Mouse (Mus musculus) erythroblast, embryonic 14.5 days (primary cell): ENCODE measurements around the gene Bbip1. TPM values are rescaled to one million over a fixed set of nuclear protein-coding genes. Genes with fewer than 3 reads are reported as not detected.
"Not testable (repeated sequence)": the region's sequence is repeated elsewhere in the genome, so short reads cannot be mapped to it uniquely, and the experiment has no call there.

Source experiments
- H3K27me3 ChIP-seq: 2 replicates; pipeline ENCODE4 v1.6.1; 2012; ENCODE audit warnings: inconsistent platforms; ENCODE audit not compliant: control insufficient read depth
- H3K36me3 ChIP-seq: 2 replicates; pipeline ENCODE4 v1.6.1; 2012; ENCODE audit warnings: mild to moderate bottlenecking, inconsistent platforms; ENCODE audit not compliant: control insufficient read depth
- H3K4me1 ChIP-seq: 2 replicates; pipeline ENCODE4 v1.6.1; 2012; ENCODE audit warnings: inconsistent platforms; ENCODE audit not compliant: control insufficient read depth
- H3K4me3 ChIP-seq: replicated peaks from 2 replicates; pipeline ENCODE3; 2012; ENCODE audit warnings: moderate library complexity, mild to moderate bottlenecking, inconsistent platforms
- H3K9me3 ChIP-seq: 2 replicates; pipeline ENCODE4 v1.6.1; 2012; ENCODE audit warnings: low read length, inconsistent platforms, mixed read lengths; ENCODE audit not compliant: control insufficient read depth
- GATA1 ChIP-seq: IDR thresholded peaks from 2 replicates; pipeline ENCODE4 v1.6.1; 2012; ENCODE audit warnings: low read length, inconsistent platforms, mixed read lengths
- TAL1 ChIP-seq: IDR thresholded peaks from 3 replicates; pipeline ENCODE4 v1.6.1; 2012; ENCODE audit warnings: low read length, inconsistent platforms, mixed read lengths
- polyA plus RNA-seq: library from polyadenylated mRNA; stranded (reverse); fragments of >175 nt; gene quantifications from 2 replicates; pipeline ENCODE4 v1.2.3, GENCODE M21; 2012

The Bbip1 gene
- polyA plus RNA-seq, 1 experiment = 0.66 TPM

GRCm38 (mm10) chr19:53934046-53934445, 10.4 kb downstream of the Bbip1 start:
- no peaks in the 10 kb centered on the region for H3K27me3 ChIP-seq
- peaks cover 71% of the 10 kb centered on the region for H3K36me3 ChIP-seq
- no peaks in the 10 kb centered on the region; the same call in none of the 2 replicates for H3K4me1 ChIP-seq
- no peak overlapping the region for H3K4me3 ChIP-seq
- TF ChIP-seq TAL1 = no peak
- TF ChIP-seq GATA1 = no peak
- no peaks in the 10 kb centered on the region for H3K9me3 ChIP-seq

DNA sequence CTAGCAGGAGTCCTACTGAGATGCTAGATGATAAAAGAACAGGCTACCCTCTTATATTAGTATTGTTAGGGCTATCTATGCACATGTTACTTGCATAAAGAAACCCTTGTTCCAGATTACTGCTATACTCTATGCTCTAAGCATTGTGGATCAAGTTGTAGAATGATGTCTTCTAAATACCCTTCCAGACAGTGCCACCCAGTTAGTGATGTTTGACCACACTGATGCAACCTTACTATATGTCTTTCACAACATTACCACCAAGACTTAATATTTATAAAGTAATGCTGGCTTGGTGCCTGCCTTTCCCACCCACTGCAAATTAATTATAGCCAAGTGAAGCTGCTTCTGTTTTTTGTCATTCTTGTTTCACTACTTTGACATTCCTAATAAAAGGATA, 11.4 kb downstream of the Bbip1 start:
- peaks cover 73% of the 10 kb centered on the region for H3K36me3 ChIP-seq

GRCm38 (mm10) chr19:53929218-53929617, 15.2 kb downstream of the Bbip1 start:
- Histone ChIP-seq H3K27me3 (no peaks in the 10 kb centered on the region), H3K9me3 (no peaks in the 10 kb centered on the region), H3K36me3 (peaks cover 77% of the 10 kb centered on the region), H3K4me1 (no peaks in the 10 kb centered on the region; the same call in 1 of the 2 replicates), H3K4me3 (no peak overlapping the region)
- TF ChIP-seq GATA1 (no peak), TAL1 (no peak)

More for the DNA sequence above, 11.4 kb downstream of the Bbip1 start:
- TF ChIP-seq GATA1 (no peak), TAL1 (no peak)
- Histone ChIP-seq H3K9me3 (no peaks in the 10 kb centered on the region), H3K4me3 (no peak overlapping the region), H3K27me3 (no peaks in the 10 kb centered on the region), H3K4me1 (no peaks in the 10 kb centered on the region; the same call in none of the 2 replicates)

- Histone ChIP-seq H3K27me3 (no peaks in the 10 kb centered on the region), H3K4me3 (no peak overlapping the region), H3K9me3 (no peaks in the 10 kb centered on the region), H3K4me1 (no peaks in the 10 kb centered on the region; the same call in 1 of the 2 replicates), H3K36me3 (peaks cover 71% of the 10 kb centered on the region)
- TF ChIP-seq GATA1 (no peak), TAL1 (no peak)
Observed at GRCm38 (mm10) chr19:53926705-53927104, 17.7 kb downstream of the Bbip1 start.

GRCm38 (mm10) chr19:53925338-53925751, 19.1 kb downstream of the Bbip1 start:
- Histone ChIP-seq H3K36me3 (peaks cover 62% of the 10 kb centered on the region), H3K4me3 (no peak overlapping the region), H3K9me3 (no peaks in the 10 kb centered on the region), H3K4me1 (no peaks in the 10 kb centered on the region; the same call in 1 of the 2 replicates), H3K27me3 (no peaks in the 10 kb centered on the region)
- TF ChIP-seq TAL1 = no peak
- no peak for TF ChIP-seq GATA1

- not testable (repeated sequence) for H3K4me1 ChIP-seq, H3K27me3 ChIP-seq, H3K4me3 ChIP-seq, H3K9me3 ChIP-seq
- H3K36me3 ChIP-seq = peaks cover 58% of the 10 kb centered on the region
Observed at GRCm38 (mm10) chr19:53921996-53922395, 22.4 kb downstream of the Bbip1 start.

GRCm38 (mm10) chr19:53919541-53919940, 24.9 kb downstream of the Bbip1 start:
- no peaks in the 10 kb centered on the region; the same call in 1 of the 2 replicates for H3K4me1 ChIP-seq
- H3K27me3 ChIP-seq = no peaks in the 10 kb centered on the region
- no peak for TF ChIP-seq GATA1
- no peak for TF ChIP-seq TAL1
- H3K9me3 ChIP-seq = no peaks in the 10 kb centered on the region
- H3K4me3 ChIP-seq = no peak overlapping the region
- H3K36me3 ChIP-seq = peaks cover 67% of the 10 kb centered on the region

GRCm38 (mm10) chr19:53914950-53915349, 29.5 kb downstream of the Bbip1 start:
- H3K4me3 ChIP-seq = no peak overlapping the region
- H3K36me3 ChIP-seq = peaks cover 75% of the 10 kb centered on the region
- no peak for TF ChIP-seq TAL1
- TF ChIP-seq GATA1 = no peak
- H3K4me1 ChIP-seq = no peaks in the 10 kb centered on the region; the same call in 1 of the 2 replicates
- H3K27me3 ChIP-seq = no peaks in the 10 kb centered on the region
- H3K9me3 ChIP-seq = no peaks in the 10 kb centered on the region

GRCm38 (mm10) chr19:53906703-53907070, 37.7 kb downstream of the Bbip1 start:
- H3K27me3 ChIP-seq, H3K9me3 ChIP-seq, H3K4me3 ChIP-seq: not testable (repeated sequence)
- Histone ChIP-seq H3K4me1 (peaks cover 42% of the 10 kb centered on the region), H3K36me3 (peaks cover 25% of the 10 kb centered on the region)

DNA sequence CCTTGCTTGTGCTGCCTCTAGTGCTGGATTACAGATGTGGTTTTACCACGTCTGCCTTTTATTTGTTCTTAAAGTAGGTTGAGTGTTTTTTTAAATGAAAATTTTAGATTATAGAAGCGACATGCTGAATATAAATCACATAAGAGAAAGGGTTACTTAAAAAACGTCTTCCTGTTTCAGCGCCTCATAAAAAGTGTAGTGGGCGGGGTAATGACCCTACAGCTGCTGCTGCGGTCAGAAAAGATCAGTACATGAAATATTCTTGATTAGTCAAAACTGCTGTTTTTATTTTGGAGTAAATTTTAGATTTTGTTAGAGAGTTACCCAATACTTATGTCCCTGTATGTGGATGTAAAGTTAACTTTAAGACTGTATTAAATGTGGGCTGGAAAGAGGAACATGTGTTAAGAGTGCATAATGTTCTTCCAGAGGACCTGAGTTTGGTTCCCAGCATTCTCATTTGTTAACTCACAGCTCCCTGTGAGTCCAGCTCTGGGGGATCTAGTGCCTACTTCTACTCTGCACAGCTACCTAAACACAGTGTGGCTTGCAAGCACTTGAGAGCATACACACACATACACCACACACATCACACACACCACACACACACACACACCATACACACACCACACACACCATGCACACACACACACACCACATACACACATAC, 38.3 kb downstream of the Bbip1 start:
- no peaks in the 10 kb centered on the region; the same call in 1 of the 2 replicates for H3K9me3 ChIP-seq
- H3K36me3 ChIP-seq = peaks cover 21% of the 10 kb centered on the region
- TF ChIP-seq GATA1 (no peak), TAL1 (no peak)
- peak overlapping the region; percentile 38 for H3K4me3 ChIP-seq
- no peaks in the 10 kb centered on the region for H3K27me3 ChIP-seq
- peaks cover 47% of the 10 kb centered on the region for H3K4me1 ChIP-seq
